Mouse (Mus musculus): ENCODE results near the gene Idnk.

DNA sequence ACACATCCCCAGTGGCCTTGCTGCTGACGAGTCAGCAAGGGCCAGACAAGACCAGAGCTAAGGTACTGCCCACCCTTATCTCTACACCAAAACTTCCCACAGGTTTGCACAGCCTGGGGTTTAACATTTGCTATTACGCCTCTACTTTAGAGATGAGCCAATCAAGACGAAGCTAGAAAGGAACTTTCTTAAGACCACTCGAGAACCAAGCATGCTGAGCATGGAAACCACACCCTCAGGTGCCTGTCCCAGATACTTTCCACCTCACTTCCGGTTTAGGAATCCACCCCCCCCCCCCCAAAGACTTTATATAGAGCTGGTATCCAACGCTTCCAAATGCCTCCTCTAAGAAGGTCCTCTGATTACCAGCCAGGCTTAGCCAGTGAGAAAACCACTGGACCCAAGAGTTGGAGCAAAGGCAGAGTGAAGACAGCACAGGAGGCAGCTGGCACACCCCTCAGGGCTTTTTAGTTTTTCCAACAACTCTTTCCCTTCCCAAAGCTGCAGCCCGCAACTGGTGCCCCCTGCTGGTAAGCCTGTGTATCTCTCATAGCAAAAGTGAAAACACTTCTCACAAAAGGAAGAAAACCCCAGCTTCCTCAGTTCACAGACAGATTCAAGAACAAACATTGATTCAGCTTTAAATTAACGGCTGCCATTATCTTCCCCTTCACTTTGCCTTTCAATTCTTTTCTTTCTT lies 40.0 kb upstream of the Idnk start:
- TF ChIP-seq CTCF (IDR thresholded peaks at IDR 0.05; ENCODE audit: low read depth) (peak; percentile 67), EP300 (IDR thresholded peaks at IDR 0.05; ENCODE audit: low read depth) (no peak)
